Mouse (Mus musculus) left cerebral cortex, postnatal 25 days (tissue): Measurements from ENCODE around the gene Sfmbt2. TPM values are rescaled to one million over a fixed set of nuclear protein-coding genes. Genes with fewer than 3 reads are reported as not detected.
"Not testable (repeated sequence)": the region's sequence is repeated elsewhere in the genome, so short reads cannot be mapped to it uniquely, and the experiment has no call there.

Source experiments
- DNase-seq, 2 experiments: peaks; one replicate each; pipeline ENCODE4 v3.0.0; 2022; ENCODE audit warnings: low spot score in 2 of 2, mixed read lengths in 1 of 2
- intact Hi-C: fragments of 180-260 bp; cut with DNase I; formaldehyde crosslinking; loops from one replicate; pipeline ENCODE4 v1.15.1; 2025
- total RNA-seq, 2 experiments: library from RNA; stranded (reverse); gene quantifications; 2 replicates each; pipeline ENCODE4 v1.2.3; 2021

Sfmbt2 gene
- total RNA-seq = 1 to 10 TPM; 4.0 to 5.3 TPM

DNA sequence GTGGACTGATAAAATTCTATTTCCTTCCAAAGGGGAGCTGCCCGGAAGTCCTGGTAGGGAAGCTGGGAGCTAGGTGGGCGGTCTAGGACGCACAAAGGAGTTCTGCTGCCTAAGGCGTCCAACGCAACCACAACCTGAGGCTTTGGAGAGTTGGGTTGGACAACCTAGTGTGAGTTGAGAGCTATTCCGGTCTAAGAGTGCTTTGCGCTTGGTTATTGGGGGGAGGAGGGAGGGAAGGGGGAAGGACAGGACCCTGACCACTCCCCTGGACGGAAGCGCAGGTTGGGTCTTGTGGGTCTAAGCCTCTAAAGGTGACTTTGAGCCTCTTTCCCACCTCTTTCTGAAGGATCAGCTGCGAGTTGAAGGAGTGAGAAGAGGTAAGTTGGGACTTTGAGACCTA, at the start of gene Sfmbt2:
TSS of gene Sfmbt2 (plus strand) at position 335 of the 400 bp plus-strand sequence.
- intact Hi-C loops = loop anchor here (5.0 kb wide), 3 partner anchors 457 to 687 kb away; partner anchors contain the start of gene Gata3

DNA sequence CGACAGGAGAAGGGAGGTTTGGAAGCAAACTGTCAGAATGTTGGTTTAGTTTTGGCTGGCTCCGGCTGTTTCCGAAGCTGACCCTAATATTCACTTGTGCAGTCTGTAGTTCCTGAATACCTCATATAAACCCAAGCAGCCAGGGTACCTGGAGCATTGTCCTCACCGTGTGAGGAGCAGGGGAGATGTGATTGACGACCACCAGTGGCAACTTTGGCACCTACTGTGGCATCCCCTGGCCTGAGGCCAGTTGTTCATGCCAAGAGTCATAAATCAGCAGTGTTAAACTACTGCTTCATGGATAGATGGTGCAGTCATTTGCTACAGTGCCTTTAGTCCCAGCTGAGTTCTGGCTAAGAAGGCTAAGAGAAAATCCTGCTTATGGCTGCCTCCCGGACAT, 49.2 kb upstream of the Sfmbt2 start:
- DNase-seq = no peak
- intact Hi-C loops = no loop called here

More for the DNA sequence above, at the start of gene Sfmbt2:
- no peak for DNase-seq

DNA sequence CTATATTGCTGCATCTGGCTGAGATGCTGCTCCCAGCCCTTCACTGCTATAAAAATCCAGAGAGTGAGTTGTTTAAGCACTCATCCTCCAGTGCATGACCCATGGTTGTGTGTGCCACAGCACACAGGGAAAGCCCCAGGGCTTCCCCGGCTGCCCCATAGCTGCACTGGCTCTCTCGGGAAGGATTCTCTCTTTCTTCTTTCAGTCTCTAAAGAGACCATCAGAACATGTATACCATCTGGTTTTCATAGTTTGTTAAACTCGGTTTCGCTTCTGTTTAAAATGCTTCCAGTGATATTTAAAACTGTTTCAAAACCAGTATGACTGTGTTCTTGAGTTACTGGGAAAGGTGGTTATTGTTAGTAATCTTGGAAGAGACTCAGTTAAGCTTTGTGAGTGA, 47.1 kb upstream of the Sfmbt2 start:
- DNase-seq = no peak
- intact Hi-C loops = no loop called here

DNA sequence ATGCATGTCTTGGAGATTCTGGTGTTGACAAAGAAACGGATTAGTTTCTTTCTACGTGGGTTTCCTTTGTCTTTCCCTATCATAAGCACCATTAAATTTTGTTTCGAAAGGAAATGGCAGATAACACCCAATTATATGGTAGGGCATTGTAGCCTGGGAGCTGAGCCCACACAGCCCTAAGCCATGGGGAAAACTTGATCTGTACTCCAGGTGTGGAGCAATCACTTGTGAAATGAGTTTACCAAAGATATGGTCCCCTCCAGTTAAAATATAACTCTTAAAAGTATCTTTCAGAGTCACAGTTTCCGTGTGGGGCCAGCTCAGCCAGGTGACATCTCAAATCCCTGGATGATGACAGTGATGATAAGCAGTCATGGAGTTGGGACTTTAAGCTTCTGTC, 45.3 kb upstream of the Sfmbt2 start:
- no peak for DNase-seq

DNA sequence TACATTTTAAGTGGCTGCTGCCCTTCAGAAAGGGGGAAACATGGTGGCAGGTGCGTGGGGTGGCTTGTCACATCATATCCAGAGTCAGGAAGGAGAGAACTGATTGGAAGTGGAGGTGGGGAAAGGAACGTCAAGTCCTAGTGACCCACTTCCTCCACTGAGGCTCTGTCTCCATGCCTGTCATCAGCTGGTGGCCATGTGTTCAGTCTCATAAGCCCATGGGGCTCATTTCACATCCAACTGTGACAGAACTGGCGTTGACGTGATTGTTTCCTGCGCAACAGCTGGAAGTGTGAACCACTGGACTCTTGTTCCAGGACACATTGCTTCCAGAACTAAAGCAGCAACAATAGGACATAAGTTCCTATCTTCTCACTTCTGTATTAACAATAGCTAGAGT, 40.1 kb upstream of the Sfmbt2 start:
- no peak for DNase-seq
- intact Hi-C loops = no loop called here

More for the DNA sequence above, 45.3 kb upstream of the Sfmbt2 start:
- intact Hi-C loops = no loop called here

DNA sequence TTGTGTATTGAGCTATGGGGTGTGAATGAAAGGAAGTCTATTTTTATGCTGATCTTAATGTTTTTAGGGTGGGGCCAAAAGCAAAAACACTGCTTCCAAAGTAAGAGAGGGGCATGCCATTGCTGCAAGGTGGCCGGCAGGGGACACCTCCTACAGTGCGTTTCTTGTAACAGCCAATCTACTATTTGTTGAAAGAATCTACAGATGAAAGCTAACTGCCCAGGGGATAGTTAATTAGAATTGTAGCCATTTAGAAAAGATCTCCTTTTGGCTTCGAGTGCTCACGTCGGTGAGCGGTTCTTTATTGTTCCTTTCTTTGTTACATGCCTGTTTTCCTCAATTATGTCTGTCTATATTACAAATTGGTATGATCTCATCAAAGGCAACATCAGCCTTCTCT, 36.0 kb upstream of the Sfmbt2 start:
- no peak for DNase-seq
- intact Hi-C loops = no loop called here

DNA sequence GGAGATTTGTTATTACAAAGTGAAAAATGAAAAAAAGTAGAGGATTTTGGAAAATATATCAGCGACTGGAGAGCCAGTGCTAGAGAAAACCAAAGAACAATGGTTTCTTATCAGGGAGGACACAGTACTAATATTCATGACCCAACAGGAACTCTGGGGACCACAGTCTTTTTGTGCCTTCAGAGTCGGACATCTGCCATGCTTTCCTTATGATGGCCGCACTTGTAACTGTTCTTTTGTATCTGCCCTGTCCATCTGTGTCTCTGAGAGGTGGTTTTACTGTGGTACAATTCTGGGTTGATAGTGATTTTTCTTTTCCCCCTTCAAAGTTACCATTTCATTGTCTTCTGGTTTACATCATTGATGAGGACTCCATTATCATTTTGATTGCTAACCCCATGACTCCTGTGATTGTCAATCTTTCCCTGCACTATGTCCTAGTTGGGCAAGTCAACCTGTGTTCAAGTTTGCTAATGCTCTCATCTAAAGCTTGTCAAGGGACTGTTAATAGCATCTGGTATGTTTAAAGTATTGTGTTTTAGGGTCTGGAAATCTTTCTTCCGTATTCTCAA, 35.2 kb upstream of the Sfmbt2 start:
- DNase-seq = no peak
- intact Hi-C loops = no loop called here

DNA sequence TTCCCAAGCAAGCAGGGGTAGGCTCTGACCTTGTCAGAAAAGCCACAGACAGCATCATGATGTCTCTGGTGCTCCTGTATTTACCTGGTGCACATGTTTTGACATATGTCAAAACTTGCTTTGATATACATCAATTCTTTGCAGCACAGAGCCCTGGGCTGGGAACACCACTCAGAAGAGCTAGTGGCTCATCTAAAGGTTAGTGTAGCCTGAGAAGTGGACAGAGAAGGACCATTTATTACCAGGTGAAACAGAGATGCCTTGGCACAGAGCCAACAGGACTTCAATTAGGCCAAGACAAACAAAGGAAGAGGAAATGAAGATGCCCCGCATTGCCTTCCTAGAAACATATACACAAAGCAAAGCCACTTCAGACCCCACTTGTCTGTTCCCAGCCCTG, 30.3 kb upstream of the Sfmbt2 start:
- intact Hi-C loops = no loop called here
- no peak for DNase-seq

DNA sequence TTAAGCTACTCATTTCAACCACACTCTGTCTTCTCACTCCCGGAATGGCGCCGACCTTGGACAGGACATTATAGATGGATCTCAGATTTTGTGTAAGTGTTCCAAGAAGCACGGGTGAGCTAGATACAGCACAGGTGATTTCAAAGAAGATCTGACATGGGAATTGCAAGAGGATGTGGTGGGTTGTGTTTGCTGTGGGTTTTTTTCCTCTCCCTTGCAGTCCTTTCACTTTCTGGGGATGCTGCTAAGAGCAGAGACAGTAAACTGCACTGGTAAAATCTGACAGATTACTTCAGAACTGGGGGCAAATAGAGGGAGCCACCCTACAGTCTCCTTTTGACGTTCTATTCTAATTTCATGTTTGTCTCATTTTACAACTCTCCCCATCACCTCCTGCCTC, 26.8 kb upstream of the Sfmbt2 start:
- DNase-seq = no peak
- intact Hi-C loops = no loop called here

DNA sequence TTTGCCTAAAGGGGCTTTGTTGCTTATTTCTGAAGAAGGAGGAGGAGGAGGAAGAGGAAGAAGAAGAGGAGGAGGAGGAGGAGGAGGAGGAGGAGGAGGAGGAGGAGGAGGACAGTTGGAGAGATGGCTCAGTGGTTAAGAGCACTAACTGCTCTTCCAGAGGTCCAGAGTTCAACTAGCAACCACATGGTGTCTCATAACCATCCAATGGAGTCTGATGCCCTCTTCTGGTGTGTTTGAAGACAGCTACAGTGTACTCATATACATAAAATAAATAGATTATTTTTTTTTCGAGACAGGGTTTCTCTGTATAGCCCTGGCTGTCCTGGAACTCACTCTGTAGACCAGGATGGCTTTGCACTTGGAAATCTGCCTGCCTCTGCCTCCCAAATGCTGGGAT, 26.2 kb upstream of the Sfmbt2 start:
- DNase-seq, intact Hi-C loops: not testable (repeated sequence)

DNA sequence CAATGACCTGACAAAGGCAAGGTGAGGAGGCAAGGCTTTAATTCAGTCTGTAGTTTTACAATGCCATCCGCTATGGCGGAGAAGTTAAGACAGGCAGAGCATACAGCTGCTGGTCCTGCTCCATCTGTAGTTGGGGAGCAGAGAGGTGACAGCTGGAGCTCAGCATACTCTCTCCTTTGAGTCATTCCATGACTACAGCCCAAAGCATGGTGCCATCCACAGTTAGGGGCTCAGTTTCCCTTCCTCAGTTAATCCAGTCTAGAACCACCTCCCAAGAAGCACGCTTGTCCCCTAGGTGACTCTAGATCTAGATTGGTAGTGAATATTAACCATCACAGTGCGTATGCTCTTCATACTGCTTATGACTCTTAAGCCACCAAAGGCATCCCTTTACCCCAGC, 23.1 kb upstream of the Sfmbt2 start:
- intact Hi-C loops = no loop called here
- DNase-seq = no peak

DNA sequence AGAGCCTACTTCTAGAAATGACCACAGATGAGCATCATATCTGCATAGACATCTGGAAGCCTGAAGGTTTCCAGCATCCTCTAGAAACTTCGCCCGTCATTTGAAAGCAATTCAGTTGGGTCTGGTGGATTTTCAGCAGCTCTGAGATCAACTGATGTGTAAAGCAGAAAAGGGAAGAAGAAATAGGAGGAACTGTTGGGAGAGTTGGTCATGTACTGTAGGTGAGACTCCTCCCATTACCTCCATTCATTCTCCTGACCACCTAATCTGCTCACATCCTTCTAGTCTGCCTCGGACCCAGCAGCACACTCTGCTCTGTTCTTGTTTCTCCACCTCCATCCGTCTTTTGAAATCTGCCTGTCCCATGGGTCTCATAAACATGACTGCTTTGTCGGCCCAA, 22.3 kb upstream of the Sfmbt2 start:
- intact Hi-C loops = no loop called here
- no peak for DNase-seq

DNA sequence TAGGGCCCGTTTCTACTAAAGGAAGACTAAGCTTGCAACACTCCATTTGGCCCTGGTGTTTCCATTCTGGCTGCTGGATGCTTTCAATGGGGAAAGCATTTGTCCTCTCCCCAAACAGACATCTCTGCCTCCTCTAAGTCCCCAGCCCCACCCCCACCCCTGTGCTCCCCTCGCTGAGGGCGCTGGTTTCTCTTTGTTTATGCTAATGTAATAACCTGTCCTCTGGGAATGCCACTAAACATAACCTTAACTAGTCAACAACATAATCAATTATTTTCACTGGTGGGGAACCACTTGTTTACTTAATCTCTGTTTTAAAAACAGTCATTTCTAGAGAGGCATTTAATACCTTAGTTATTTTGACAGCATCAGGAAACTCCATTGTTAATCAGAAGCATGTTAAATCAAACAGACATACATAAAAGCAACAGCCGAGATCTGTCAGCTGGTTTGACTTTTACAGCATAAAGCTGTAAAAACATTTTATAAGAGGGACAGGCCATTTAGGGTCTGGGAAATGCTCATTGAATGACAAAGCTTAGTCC, 20.0 kb upstream of the Sfmbt2 start:
- DNase-seq = no peak
- intact Hi-C loops = no loop called here

DNA sequence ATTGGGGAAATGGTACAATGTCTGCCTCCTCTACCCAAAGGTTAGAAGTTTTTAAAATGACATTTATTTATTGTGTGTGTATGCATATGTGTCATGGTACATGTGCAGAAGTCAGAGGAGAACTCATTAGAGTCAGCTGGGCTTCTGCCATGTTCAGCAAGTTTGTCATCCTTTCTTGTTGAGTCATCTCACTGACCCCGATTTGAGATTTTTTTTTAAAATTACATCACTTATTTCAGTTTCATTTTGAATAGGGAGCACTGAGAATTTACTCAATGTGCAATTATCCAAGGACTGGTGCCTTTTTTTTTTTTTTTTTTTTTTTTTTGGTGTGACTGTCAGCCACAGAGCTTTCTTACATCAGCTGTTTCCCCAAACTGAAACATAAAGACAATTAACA, 19.2 kb upstream of the Sfmbt2 start:
- intact Hi-C loops = no loop called here
- DNase-seq = no peak

DNA sequence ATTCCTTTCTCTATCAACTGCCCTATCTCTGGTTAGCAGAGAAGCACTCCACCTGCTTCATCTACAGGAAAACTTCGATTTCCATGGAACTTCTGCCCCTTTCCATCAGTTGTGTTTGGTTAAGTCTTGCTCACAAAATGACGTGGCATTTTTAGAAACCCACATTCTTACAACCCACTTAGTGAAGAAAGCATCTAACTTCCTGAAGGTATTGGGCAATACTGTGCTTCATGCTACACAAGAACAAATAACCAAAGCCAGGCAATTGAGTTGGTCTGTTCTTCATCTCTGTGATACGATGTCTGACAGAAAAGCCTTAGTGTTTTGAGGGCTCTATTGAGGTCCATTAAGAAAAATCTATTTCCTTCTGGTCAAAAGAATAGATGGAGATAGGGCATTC, 17.4 kb upstream of the Sfmbt2 start:
- no peak for DNase-seq
- intact Hi-C loops = no loop called here

DNA sequence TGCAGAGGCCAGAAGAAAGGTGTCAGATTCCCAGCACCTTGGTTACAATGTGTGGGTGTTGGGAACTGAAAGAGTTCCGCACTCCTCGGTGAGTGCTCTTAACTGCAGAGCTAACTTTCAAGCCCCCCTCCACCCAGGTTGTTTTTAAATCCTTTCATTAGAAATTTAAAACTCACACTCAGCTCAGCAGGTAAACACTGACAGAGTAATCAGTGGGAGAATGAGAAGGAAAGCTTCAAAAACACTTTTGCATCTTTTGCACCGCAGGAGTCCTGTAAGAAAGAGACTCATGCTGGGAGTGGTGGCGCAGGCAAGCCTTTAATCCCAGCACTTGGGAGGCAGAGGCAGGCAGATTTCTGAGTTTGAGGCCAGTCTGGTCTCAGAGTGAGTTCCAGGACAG, 16.4 kb upstream of the Sfmbt2 start:
- no peak for DNase-seq
- intact Hi-C loops = no loop called here

DNA sequence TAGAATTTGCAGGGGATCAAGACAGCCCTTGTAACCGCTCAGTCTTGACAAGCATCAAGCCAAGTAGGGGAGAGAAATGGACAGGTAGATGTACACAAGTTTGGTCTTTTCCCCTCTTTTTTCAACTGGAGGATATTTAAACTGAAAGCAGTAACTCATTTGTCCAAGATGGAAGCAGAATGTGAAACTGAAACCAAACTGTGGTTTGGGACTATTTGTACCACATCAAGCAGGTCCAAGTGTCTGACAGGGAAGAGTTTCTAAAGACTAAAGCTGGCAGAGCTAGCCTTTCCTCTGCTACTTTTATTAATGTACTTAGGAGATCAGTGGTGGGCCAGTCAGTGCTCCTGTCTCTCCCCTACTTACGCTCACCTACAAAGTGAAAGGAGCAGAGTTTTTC, 10.4 kb upstream of the Sfmbt2 start:
- DNase-seq = no peak
- intact Hi-C loops = no loop called here

DNA sequence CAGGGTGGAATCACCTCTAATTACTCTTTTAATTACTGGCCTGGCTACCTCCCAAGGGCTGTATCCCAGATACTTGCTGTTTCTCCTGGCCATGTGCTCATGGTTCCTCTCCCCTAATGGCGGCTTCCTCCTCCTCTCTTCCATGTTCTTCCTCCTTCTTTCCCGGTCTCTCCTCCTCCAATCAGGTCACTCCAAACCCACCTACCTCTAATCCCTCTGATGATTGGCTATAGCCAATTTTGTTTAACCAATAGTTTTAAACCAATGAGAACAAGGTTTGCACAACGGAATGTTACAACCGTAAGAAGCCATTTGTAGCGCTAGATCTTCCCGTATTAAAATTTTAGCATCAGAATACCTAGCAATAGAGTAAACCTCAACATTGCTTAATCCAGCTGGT, 5.2 kb upstream of the Sfmbt2 start:
- no peak for DNase-seq
- intact Hi-C loops = no loop called here

DNA sequence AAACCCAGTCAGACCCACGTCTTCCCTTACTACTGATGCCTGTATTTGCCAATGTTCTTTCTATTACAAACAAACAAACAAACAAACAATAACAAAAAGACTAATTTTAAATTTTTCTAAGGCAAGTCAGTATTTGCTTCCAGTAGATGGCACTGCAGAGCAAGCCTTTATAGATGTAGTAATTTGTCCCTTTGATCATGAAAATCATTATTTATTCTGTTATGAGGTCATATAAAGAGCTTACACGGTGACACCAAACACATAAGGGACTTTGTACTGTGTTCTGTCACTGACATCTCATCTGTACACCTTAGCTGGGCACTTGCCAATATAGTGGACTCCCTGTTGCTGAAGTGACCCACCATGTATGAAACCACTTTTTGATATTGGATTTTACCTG, 4.0 kb upstream of the Sfmbt2 start:
- intact Hi-C loops = no loop called here
- DNase-seq = no peak

DNA sequence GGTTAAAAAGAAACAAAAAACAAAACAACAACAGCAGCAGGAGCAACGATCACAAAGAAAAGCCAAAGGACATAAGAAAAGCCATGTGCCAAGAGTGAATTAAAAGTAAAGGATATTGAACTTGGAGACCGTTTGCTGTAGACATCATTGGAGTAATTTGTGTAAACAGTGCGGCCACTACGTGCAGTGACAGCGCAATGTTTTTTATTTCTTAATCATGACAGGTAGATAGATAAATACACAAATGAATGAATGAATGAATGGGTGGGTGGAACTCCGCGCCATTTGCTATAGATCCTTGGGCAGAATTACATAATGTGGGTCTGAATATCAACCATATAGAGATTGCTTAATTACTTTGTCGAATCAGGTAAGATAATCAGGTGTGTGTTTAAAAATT, 634 bp upstream of the Sfmbt2 start:
- DNase-seq = no peak
- intact Hi-C loops = loop anchor here (5.0 kb wide), 3 partner anchors 458 to 688 kb away; partner anchors contain the start of gene Gata3

DNA sequence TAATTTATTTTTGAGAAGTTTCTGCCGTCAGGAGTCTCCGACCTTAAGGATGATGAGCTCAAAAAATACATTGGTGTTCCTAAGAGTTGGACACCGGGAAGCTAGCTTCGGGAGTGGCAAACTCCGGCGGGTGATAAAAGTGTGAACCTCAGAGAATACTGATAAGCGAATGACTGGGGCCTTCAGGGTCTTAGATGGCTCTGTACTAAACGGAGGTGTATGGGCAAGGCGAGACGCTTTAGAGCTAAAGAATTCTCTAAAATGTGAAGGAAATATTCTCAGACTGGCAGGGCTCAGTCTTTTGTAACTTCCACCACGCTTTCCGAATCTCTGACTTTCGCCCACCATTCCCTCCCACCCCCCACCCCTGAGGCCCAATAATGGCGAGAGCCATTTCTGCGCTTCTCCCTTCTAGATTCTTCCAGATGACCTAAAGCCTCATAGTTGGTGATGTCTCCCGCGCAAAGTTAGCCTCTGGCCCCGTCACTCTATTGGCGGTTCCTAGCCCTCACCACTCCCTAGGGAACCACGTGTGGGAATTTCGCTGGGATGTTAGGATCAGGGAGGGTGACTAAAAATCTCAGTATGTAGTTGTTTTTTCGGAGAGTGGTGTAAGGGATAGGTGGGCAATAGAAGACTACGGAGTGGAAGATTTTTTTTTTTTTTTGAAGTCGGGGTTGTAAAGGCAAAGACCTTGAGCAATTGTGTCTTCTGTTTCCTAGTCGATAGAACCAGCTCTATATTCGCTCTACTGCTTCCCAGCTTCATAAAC, 563 bp downstream of the Sfmbt2 start:
- DNase-seq = no peak

More for the DNA sequence above, 563 bp downstream of the Sfmbt2 start:
- intact Hi-C loops = loop anchor here (5.0 kb wide), 3 partner anchors 456 to 686 kb away; partner anchors contain the start of gene Gata3
